Mouse (Mus musculus): ENCODE results near the gene Incenp. TPM values are rescaled to one million over a fixed set of nuclear protein-coding genes. Genes with fewer than 3 reads are reported as not detected.
"Not testable (repeated sequence)": the region's sequence is repeated elsewhere in the genome, so short reads cannot be mapped to it uniquely, and the experiment has no call there.

The Incenp gene
- polyA plus RNA-seq, 1 experiment from 2014 or later, result 86.6 TPM

DNA sequence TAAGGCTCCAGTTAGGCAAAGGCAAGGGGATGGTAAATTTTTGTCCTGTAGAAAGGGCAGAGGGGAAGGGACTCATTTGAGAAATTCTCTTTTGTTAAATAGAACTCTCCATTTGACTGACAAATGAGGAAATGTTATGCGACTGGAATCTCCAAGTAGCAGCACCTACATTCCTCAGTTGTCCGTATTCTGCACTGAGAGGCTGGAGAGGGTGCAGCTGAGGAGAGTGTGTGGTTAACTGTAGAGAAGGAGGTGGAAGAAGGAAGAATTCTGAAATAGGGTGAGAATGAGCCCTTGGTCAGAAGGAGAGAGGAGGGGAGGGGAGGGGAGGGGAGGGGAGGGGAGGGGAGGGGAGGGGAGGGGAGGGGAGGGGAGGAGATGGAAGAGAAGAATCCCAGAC, 34.6 kb upstream of the Incenp start:
- whole genome bisulfite sequencing, result 73% methylated on average over 2 of the region's 2 CpGs

DNA sequence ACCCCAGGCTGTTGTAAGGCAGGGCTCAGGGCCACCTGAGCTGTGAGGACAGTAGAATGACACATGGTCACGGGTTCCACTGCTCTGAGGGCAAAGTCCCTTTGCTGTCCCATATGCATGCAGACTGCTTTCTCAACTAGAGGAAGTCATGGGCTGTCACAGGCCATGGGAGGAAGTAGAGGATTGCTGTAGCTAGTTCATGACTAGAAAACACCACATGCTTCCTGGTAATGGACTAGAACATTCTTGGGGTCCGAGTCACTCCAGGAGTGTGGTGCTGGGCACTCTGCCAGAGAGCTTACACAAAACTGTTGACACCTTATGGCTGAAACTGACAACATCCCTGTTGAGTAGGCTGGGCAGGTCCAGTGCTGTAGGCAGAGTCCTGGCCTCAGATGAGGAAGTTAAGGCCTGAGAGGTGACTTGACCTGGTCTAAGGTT, 31.8 kb upstream of the Incenp start:
- H3K9me3 ChIP-seq (replicated peaks); H3K4me2 ChIP-seq; H3K36me3 ChIP-seq (ENCODE audit: poor library complexity, severe bottlenecking); H3K9ac ChIP-seq; H3K4me1 ChIP-seq; H3K4me3 ChIP-seq; H3K27me3 ChIP-seq; H3K27ac ChIP-seq; ATAC-seq: not testable (repeated sequence)
- 78% methylated on average over 2 of the region's 2 CpGs for WGBS

More for the DNA sequence above, 34.6 kb upstream of the Incenp start:
- Histone ChIP-seq H3K27ac (no peak overlapping the region), H3K36me3 (ENCODE audit: poor library complexity, severe bottlenecking) (no peaks in the 10 kb centered on the region), H3K4me3 (no peak overlapping the region), H3K9me3 (replicated peaks) (no peaks in the 10 kb centered on the region), H3K4me1 (no peaks in the 10 kb centered on the region), H3K4me2 (no peak overlapping the region), H3K27me3 (no peaks in the 10 kb centered on the region), H3K9ac (no peak overlapping the region)
- ATAC-seq, result no peak

DNA sequence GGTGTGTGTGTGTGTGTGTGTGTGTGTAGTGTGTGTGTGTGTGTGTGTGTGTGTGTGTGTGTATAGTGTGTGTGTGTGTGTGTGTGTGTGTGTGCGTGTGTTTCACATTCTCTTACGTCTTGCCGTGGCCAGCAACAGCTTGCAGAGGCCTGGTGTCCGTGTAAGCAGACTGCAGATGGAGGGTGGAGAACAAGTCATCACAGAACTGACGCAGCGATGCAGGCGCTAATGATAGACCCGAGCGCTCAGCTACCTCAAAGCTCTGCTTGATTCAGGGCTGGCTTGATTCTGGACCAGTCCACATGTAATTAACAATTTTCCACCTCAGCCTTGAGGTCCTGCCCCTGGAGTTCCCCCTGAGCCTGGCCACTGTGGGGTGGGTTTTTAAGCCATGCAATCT, 28.7 kb upstream of the Incenp start:
- H3K9ac ChIP-seq, result no peak overlapping the region
- no peaks in the 10 kb centered on the region for H3K9me3 ChIP-seq (replicated peaks)
- no peak overlapping the region for H3K4me3 ChIP-seq
- H3K27me3 ChIP-seq, result no peaks in the 10 kb centered on the region
- no peak for ATAC-seq
- WGBS, result 89% methylated on average over 9 of the region's 9 CpGs
- H3K4me1 ChIP-seq, result peaks cover 1% of the 10 kb centered on the region
- H3K36me3 ChIP-seq (ENCODE audit: poor library complexity, severe bottlenecking), result no peaks in the 10 kb centered on the region
- H3K4me2 ChIP-seq, result no peak overlapping the region
- H3K27ac ChIP-seq, result no peak overlapping the region

DNA sequence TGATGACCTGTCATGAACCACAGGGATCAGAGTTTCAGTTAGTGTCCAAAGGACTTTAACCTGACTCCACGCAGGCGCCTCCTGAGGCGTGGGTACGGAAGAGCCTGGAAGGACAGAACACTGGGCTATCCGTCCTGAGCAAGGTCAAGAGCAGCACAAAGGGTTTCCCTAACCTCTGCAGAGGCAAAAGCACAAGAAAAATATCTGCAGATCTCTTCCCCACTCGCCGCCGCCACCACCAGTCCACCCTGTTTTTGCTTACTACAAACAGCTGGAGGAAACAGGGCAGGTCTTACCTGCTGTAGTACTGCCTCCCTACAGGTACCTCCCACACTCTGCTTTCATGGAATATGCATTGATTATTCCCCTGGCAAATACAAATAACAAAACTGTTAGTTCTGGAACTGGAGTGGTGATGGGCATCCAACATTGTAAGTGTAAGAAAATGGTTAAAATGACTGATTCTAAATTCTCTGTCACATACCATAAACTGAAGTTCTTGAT, 25.5 kb upstream of the Incenp start:
- H3K9me3 ChIP-seq (replicated peaks), result no peaks in the 10 kb centered on the region
- ATAC-seq, result no peak
- H3K27ac ChIP-seq, result no peak overlapping the region
- H3K36me3 ChIP-seq (ENCODE audit: poor library complexity, severe bottlenecking), result no peaks in the 10 kb centered on the region
- no peak overlapping the region for H3K4me3 ChIP-seq
- 75% methylated on average over 8 of the region's 8 CpGs for WGBS
- peaks cover 19% of the 10 kb centered on the region for H3K4me1 ChIP-seq
- H3K9ac ChIP-seq, result no peak overlapping the region
- H3K27me3 ChIP-seq, result no peaks in the 10 kb centered on the region
- no peak overlapping the region for H3K4me2 ChIP-seq

DNA sequence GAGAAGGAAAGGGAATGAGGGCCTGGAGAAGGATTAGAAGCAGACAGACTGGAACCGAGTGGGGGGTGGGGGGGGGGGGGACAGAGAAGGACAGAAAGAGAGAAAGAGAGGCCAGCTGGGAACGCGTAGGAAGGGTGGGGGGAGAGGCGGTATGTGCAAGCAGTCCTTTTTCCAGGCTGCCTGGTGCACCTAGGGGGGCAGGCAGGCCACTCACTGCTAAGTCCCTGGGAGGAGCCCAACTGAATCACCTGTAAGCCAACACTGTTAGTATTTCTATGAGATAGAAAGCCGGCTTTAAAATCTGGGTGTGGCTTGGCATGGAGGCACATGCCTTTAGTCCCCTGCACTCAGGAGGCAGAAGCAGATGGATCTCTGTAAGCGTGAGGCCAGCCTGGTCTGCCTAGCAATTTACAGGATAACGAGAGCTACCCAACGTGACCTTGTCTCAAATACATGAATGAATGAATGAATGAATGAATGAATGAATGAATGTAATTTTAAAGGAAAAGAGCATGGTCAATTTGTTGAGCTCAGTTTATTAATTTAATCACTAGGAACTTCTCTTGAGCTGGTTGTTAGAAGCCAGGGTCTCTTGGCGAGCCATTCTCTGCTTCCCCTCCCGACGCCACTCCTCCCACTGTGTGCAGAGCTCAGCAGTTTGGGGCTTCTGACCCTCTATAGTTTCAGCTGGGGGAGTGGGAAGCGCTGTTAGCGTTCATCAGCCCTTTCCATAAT, 24.9 kb upstream of the Incenp start:
- Histone ChIP-seq H3K9me3 (replicated peaks) (no peaks in the 10 kb centered on the region), H3K4me2 (no peak overlapping the region), H3K4me1 (peaks cover 19% of the 10 kb centered on the region), H3K4me3 (no peak overlapping the region), H3K27me3 (no peaks in the 10 kb centered on the region), H3K36me3 (ENCODE audit: poor library complexity, severe bottlenecking) (no peaks in the 10 kb centered on the region), H3K27ac (no peak overlapping the region), H3K9ac (no peak overlapping the region)
- 59% methylated on average over 13 of the region's 13 CpGs for whole genome bisulfite sequencing
- ATAC-seq, result no peak

DNA sequence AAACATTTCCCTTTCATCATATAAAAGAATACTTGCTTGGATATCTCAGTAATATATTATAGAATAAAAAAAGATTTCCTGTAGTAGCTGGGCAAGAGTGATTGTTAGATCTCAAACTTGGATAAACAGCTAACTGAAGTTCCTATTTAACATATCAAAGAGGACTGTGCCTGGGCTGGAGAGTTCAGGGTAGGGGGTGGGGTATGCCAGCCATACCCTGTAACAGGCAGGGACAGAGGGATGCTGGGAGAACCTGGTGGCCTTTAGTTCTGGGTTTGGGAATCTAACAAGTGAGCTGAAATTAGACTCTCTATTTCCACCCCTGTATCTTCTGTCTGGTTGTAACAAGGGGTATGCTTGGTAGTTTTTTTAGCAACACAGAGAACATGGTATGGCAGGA, 23.7 kb upstream of the Incenp start:
- no peak overlapping the region for H3K4me3 ChIP-seq
- no peak overlapping the region for H3K9ac ChIP-seq
- H3K9me3 ChIP-seq (replicated peaks), result no peaks in the 10 kb centered on the region
- no peaks in the 10 kb centered on the region for H3K27me3 ChIP-seq
- no peak overlapping the region for H3K27ac ChIP-seq
- H3K4me2 ChIP-seq, result no peak overlapping the region
- no peaks in the 10 kb centered on the region for H3K36me3 ChIP-seq (ENCODE audit: poor library complexity, severe bottlenecking)
- 0 out of 2 replicates have a peak, but pooled peaks have one; percentile 46 for ATAC-seq
- peaks cover 19% of the 10 kb centered on the region for H3K4me1 ChIP-seq

DNA sequence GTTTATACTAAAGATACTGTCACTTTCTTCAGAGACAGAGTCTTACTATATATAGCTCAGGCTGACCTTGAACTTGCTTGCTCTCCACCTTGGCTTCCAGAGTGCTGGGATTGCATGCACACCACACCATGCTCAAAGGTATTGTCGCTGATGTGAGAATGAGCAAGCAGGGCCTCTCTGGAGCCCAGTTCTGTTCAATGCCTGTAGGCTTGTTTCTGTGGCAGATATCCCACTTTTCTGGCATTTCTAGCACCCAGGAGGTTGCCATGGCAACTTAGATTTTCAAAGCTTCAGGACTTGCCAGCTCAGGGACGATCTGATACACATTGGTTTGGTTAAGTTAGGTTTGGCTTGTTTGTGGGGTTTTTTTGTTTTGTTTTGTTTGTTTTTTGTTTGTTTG, 22.9 kb upstream of the Incenp start:
- WGBS, result 12% methylated on average over 2 of the region's 2 CpGs
- Histone ChIP-seq H3K27me3 (no peaks in the 10 kb centered on the region), H3K4me1 (peaks cover 19% of the 10 kb centered on the region), H3K9me3 (replicated peaks) (no peaks in the 10 kb centered on the region), H3K36me3 (ENCODE audit: poor library complexity, severe bottlenecking) (no peaks in the 10 kb centered on the region), H3K4me2 (no peak overlapping the region), H3K27ac (no peak overlapping the region), H3K4me3 (no peak overlapping the region), H3K9ac (no peak overlapping the region)
- ATAC-seq, result peak; percentile 87

DNA sequence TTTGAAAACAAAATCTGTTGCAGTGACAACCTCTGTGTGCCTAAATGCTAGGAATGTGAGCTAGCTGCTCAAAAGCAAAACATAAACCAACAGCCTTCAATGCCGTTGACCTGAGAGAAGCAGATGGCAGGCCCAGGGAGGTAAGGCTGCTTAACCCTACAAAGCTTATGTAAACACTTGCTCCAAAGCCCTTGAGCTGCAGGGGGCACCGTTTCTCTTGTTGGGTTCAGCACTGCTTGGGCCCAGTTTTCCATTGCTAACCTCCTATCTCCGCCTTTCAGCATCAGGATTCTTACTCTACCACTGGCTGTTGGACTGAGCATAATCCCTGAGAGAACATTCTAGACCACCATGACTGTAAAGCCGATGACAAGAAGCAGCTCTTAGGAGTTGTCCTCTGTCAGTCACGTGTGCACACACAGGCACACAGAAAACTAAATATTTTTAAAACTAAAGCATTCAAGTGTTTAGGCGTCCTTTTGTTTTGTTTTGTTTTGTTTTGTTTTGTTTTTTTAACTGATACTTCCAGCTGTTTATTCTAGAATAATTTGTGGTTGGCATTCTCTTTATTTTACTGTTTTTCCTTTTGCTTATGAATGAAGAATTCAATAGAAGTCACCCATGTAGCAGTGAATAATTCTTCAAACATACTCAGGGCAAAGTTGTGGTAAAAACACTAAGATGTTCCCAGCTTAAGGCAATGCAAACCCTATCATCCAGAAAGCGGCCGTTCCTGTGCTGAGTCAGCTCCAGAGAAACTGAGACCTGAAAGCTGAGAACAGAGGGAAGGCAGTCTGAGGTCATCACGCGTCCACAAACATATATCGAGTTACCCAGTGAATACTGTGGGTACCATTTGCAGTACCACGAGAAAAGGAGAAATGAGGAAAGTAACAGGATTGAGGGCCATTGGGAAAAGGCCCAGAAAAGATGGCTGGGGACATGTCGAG, 21.8 kb upstream of the Incenp start:
- Histone ChIP-seq H3K27me3 (no peaks in the 10 kb centered on the region), H3K4me1 (peaks cover 19% of the 10 kb centered on the region), H3K4me3 (no peak overlapping the region), H3K27ac (no peak overlapping the region), H3K9ac (no peak overlapping the region), H3K36me3 (ENCODE audit: poor library complexity, severe bottlenecking) (no peaks in the 10 kb centered on the region), H3K4me2 (no peak overlapping the region), H3K9me3 (replicated peaks) (no peaks in the 10 kb centered on the region)
- no peak for ATAC-seq
- WGBS, result 62% methylated on average over 13 of the region's 13 CpGs

DNA sequence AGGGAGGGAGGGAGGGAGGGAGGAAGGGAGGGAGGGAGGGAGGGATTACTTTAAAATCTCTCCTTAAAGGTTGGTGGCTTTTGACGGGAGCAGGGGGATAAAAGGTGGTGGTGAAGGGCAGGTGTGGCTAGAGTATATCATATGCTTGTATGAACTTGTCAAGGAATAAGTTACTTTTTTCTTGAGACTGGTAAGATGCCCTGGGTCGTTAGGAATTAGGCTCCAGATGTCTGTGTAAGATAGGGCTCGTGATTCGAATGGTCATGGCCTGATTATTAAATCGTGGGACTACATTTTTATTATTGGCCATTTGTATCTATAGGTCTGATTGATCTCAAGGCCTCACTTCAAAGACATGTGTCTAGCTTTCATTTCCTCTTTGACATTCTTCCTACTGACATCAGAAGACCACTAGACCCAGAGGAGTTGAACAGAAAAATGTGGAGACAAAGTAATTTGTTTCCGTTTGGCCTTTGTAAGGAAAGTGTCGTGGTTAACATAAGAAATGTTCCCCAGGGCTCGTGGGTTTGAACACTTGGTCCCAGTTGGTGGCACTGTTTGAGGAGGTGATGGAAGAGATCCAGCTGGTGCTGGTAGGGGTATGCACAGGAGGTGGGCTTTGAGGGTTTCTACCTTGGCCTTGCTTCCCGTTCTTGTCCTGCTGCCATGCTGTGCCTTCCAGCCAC, 19.0 kb upstream of the Incenp start:
- no peak overlapping the region for H3K9ac ChIP-seq
- ATAC-seq, result no peak
- H3K4me2 ChIP-seq, result no peak overlapping the region
- peaks cover 19% of the 10 kb centered on the region for H3K4me1 ChIP-seq
- H3K9me3 ChIP-seq (replicated peaks), result no peaks in the 10 kb centered on the region
- H3K27me3 ChIP-seq, result no peaks in the 10 kb centered on the region
- WGBS, result 63% methylated on average over 9 of the region's 9 CpGs
- H3K36me3 ChIP-seq (ENCODE audit: poor library complexity, severe bottlenecking), result no peaks in the 10 kb centered on the region
- H3K4me3 ChIP-seq, result no peak overlapping the region
- H3K27ac ChIP-seq, result no peak overlapping the region

DNA sequence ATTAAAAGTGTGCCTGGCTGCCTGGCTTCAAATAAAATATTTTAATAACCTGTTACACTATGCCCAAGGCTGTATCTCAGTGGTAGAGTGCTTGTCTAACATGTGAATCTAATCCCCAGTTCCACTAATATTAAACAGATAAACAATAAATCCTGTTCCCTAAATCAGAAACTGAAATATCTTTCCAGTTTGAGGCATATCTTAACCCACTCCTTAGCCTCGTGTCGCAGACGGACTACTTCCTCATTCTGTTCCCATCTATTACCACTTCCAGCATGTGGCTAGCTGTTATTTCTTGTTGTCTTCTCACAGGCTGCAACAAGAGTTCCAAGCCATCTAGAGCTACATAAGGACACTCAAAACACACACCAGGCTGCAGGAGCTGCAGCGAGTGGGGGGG, 18.4 kb upstream of the Incenp start:
- 83% methylated on average over 4 of the region's 4 CpGs for WGBS
- Histone ChIP-seq H3K9me3 (replicated peaks) (no peaks in the 10 kb centered on the region), H3K4me2 (no peak overlapping the region), H3K9ac (no peak overlapping the region), H3K36me3 (ENCODE audit: poor library complexity, severe bottlenecking) (no peaks in the 10 kb centered on the region), H3K27me3 (no peaks in the 10 kb centered on the region), H3K27ac (no peak overlapping the region), H3K4me3 (no peak overlapping the region), H3K4me1 (peaks cover 14% of the 10 kb centered on the region)
- ATAC-seq, result no peak

DNA sequence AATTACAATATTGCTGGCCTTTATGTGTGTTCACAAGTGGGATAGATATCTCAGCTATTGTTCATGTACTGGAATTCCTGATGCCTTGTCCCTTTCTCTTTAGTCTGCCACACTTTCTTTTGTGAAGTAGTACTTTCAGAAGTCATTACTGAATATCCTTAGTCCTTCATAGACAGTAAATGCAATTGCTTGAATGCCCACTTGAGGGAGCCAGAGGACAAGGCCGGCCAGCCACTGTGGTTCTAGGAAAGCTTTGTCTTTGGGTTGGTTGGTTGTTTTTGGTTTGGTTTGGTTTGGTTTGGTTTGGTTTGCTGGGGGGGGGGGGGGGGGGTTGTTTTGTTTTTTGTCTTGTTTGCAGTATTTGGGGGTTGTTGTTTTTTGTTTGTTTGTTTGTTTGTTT, 16.6 kb upstream of the Incenp start:
- 0% methylated on average over 1 of the region's 1 CpGs for WGBS
- peak; percentile 78 for ATAC-seq
- H3K9ac ChIP-seq, result no peak overlapping the region

DNA sequence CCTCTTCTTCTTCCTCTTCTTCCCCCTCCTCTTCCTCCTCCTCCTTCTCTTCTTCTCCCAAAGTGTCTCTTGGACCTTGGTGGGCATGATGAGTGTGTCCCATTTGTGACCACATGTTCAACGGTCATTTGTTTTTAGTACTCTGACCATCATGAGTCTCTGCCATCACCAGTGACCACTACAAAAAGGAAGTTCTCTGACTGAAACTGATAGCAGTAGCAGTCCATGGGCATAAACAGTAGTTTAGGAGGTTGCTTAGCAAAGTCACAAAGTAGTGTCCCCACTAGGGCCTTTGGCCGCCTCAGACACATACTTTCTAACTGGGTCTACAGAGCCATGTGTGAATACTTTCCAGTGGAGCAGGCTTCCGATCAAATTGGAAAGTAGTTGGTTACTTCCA, 15.0 kb upstream of the Incenp start:
- no peak overlapping the region for H3K4me2 ChIP-seq
- no peaks in the 10 kb centered on the region for H3K27me3 ChIP-seq
- H3K4me3 ChIP-seq, result no peak overlapping the region
- H3K9ac ChIP-seq, result no peak overlapping the region
- no peaks in the 10 kb centered on the region for H3K9me3 ChIP-seq (replicated peaks)
- H3K36me3 ChIP-seq (ENCODE audit: poor library complexity, severe bottlenecking), result no peaks in the 10 kb centered on the region
- H3K4me1 ChIP-seq, result no peaks in the 10 kb centered on the region
- no peak overlapping the region for H3K27ac ChIP-seq
- no peak for ATAC-seq
- 85% methylated on average over 3 of the region's 3 CpGs for WGBS

More for the DNA sequence above, 16.6 kb upstream of the Incenp start:
- Histone ChIP-seq H3K4me2 (no peak overlapping the region), H3K27ac (no peak overlapping the region), H3K9me3 (replicated peaks) (no peaks in the 10 kb centered on the region), H3K4me1 (no peaks in the 10 kb centered on the region), H3K27me3 (no peaks in the 10 kb centered on the region), H3K36me3 (ENCODE audit: poor library complexity, severe bottlenecking) (no peaks in the 10 kb centered on the region), H3K4me3 (no peak overlapping the region)
